Mouse (Mus musculus) hindbrain, embryonic 12.5 days (tissue): Measurements from ENCODE around the gene Txnrd3. TPM values are rescaled to one million over a fixed set of nuclear protein-coding genes. Genes with fewer than 3 reads are reported as not detected.

Source experiments
- ATAC-seq: fragments of 200-750 bp; cut with Nextera tagmentation; 2 replicates; pipeline ENCODE4 v1.8.0; 2017; ENCODE audit warnings: moderate TSS enrichment; ENCODE audit not compliant: low FRiP score
- H3K27ac ChIP-seq: fragments of 300-500 bp; sonication (generic); 2 replicates; pipeline ENCODE4 v1.5.1; 2016; ENCODE audit warnings: mild to moderate bottlenecking
- H3K27me3 ChIP-seq: fragments of 300-500 bp; sonication (generic); 2 replicates; pipeline ENCODE4 v1.6.1; 2016; ENCODE audit warnings: mild to moderate bottlenecking
- H3K36me3 ChIP-seq: fragments of 300-500 bp; sonication (generic); 2 replicates; pipeline ENCODE4 v1.6.1; 2016; ENCODE audit warnings: mild to moderate bottlenecking
- H3K4me1 ChIP-seq: fragments of 300-500 bp; sonication (generic); 2 replicates; pipeline ENCODE4 v1.6.1; 2016
- H3K4me2 ChIP-seq: fragments of 300-500 bp; sonication (generic); replicated peaks from 2 replicates; pipeline ENCODE4 v1.6.1; 2016; ENCODE audit warnings: mild to moderate bottlenecking
- H3K4me3 ChIP-seq: fragments of 300-500 bp; sonication (generic); 2 replicates; pipeline ENCODE4 v1.5.1; 2016; ENCODE audit warnings: mild to moderate bottlenecking
- H3K9ac ChIP-seq: fragments of 300-500 bp; sonication (generic); 2 replicates; pipeline ENCODE4 v1.6.1; 2016; ENCODE audit warnings: mild to moderate bottlenecking, moderate library complexity
- H3K9me3 ChIP-seq: fragments of 300-500 bp; sonication (generic); replicated peaks from 2 replicates; pipeline ENCODE4 v1.6.1; 2016; ENCODE audit warnings: mild to moderate bottlenecking
- WGBS: fragments of 180-500 bp; shearing (Covaris S2); methylation state at CpG from one replicate; pipeline ENCODE4 v1.1.7; 2016; 5-methylcytosine and 5-hydroxymethylcytosine counted together
- polyA plus RNA-seq: library from polyadenylated mRNA; unstranded; fragments of >200 nt; fragmentation: Nextera tagmentation; extraction: Ambion mirVana; gene quantifications from 2 replicates; pipeline ENCODE4 v1.2.1, GENCODE M21; 2016

The Txnrd3 gene
- polyA plus RNA-seq, 1 experiment from 2014 or later = 15.5 TPM

DNA sequence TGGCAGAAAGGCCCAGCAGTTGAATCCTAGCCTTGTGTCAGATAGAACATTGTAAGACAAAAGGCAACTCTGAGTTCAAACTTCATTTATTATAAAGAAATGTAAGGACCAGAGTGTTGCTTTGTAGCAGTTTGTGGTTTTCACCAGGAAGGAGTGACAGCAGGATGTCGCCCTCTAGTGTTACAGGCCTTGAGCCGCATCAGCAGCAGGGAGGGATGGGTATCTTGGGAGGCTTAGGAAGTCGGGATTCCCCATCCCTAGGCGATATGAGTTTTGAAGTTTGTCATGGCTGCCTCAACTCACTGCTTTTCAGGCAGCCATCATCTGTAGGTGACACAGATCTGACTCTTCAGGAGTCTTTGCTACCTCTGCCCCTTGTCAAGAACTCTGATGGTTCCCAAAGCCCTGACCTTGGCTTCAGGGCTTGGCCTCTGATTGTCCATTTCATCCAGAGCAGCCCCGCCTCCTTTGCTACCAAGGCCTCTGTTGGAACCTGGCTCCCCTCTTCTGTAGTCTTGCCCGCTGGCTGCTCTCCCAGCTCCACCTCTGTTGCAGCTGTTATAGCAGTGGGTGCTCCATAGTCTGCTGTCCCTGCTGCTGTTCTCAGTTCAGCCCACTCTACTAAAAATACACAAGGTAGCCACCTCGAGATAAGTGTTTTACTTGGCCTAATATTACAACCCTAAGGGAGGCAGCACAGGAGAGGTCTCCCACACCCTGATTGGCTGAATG, 16.1 kb downstream of the Txnrd3 start:
- no peak overlapping the region for H3K4me3 ChIP-seq
- no peak overlapping the region for H3K9ac ChIP-seq
- no peak overlapping the region for H3K27ac ChIP-seq
- 37% methylated on average over 7 of the region's 7 CpGs for WGBS
- H3K4me1 ChIP-seq = no peaks in the 10 kb centered on the region
- no peaks in the 10 kb centered on the region for H3K27me3 ChIP-seq
- H3K9me3 ChIP-seq = no peaks in the 10 kb centered on the region
- ATAC-seq = no peak
- H3K36me3 ChIP-seq = peaks cover 16% of the 10 kb centered on the region; the same call in 1 of the 2 replicates
- no peak overlapping the region for H3K4me2 ChIP-seq

DNA sequence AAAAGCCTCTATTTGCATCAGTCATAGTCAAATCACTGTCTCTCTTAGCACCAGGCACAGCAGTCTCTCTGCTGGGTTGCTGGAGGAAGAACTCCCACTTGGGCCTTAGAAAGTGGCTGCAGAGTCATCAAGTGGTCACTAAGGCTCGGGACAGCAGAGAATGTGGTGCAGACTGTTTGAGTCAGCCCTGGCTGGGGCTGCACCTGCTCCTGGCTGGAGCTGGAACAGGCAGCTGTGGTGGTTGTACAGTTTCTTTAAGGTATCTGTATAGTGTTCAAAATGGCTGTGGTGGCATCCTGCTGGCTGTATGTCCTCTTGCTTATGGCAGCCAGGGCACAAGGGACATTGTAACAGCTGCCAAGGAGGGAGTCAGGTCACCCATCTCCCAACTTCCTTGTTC, 16.7 kb downstream of the Txnrd3 start:
- no peak overlapping the region for H3K4me2 ChIP-seq
- H3K4me1 ChIP-seq = no peaks in the 10 kb centered on the region
- H3K27me3 ChIP-seq = no peaks in the 10 kb centered on the region
- 69% methylated on average over 1 of the region's 1 CpGs for WGBS
- H3K4me3 ChIP-seq = no peak overlapping the region
- no peak for ATAC-seq
- no peaks in the 10 kb centered on the region for H3K9me3 ChIP-seq
- H3K36me3 ChIP-seq = peaks cover 16% of the 10 kb centered on the region; the same call in 1 of the 2 replicates
- H3K9ac ChIP-seq = no peak overlapping the region
- no peak overlapping the region for H3K27ac ChIP-seq

DNA sequence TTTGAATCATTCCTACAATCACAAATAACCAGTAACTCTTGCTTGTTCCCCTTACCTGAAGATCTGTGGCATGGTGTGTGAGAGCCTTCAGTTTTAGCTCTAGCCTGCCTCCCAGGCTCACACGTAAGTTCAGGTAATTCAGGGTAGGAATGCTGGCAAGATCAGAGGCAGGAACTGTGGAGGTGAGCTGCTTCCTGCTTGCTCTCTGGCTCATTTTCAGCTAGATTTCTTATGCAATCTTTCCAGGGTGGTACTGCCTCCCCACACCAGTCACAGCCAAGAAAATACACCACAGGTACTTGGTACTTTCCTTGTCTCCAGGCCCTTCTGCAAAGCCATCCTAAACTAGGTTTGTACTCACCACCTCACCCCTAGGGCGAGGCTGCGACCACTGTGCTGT, 18.7 kb downstream of the Txnrd3 start:
- Histone ChIP-seq H3K9me3 (no peaks in the 10 kb centered on the region), H3K4me1 (no peaks in the 10 kb centered on the region), H3K4me3 (no peak overlapping the region), H3K9ac (no peak overlapping the region), H3K27ac (no peak overlapping the region), H3K36me3 (peaks cover 9% of the 10 kb centered on the region; the same call in 1 of the 2 replicates), H3K4me2 (no peak overlapping the region), H3K27me3 (no peaks in the 10 kb centered on the region)
- 92% methylated on average over 3 of the region's 3 CpGs for WGBS
- ATAC-seq = no peak

DNA sequence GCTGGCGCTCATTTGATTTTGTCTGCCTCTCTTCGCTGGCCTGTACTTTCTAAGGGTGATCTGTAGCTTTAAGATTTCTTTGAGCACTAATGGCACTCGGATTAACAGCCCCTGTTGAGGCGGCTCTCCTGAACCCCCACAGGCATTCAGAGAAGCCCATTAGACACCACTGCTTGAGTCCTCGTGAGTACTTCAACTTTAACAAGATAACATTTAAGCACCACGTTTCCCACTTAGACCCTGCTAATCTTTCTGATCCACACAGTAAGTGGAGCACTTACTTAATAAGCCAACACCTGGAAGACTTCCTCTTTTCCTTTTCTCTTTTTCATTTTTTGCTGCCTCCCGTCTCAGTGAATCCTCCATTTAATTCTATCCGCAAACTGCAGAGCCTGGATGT, 21.4 kb downstream of the Txnrd3 start:
- 69% methylated on average over 8 of the region's 8 CpGs for WGBS
- Histone ChIP-seq H3K4me1 (no peaks in the 10 kb centered on the region), H3K4me3 (no peak overlapping the region), H3K27ac (no peak overlapping the region), H3K4me2 (no peak overlapping the region), H3K9me3 (no peaks in the 10 kb centered on the region), H3K36me3 (peaks cover 9% of the 10 kb centered on the region; the same call in 1 of the 2 replicates), H3K27me3 (no peaks in the 10 kb centered on the region), H3K9ac (no peak overlapping the region)
- no peak for ATAC-seq

DNA sequence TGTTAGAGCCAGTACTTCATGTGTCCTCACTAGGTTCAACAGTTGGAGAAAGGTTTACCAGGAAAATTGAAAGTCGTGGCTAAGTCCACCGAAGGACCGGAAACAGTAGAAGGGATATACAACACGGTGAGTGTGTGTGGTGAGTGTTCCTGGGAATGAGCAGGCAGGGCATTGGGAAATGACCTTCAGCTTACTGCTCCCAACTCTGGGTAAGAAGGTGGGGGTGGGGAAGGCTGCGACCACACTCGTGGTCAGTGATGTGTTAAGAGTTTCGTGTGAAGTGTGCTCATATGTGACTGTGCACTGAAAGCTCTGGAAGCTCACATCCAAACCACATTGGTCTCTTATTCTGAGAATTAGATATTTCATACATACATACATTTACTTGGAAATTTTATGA, 21.9 kb downstream of the Txnrd3 start:
- no peaks in the 10 kb centered on the region for H3K9me3 ChIP-seq
- ATAC-seq = no peak
- no peaks in the 10 kb centered on the region for H3K4me1 ChIP-seq
- H3K36me3 ChIP-seq = peaks cover 9% of the 10 kb centered on the region; the same call in 1 of the 2 replicates
- no peak overlapping the region for H3K4me3 ChIP-seq
- H3K27me3 ChIP-seq = no peaks in the 10 kb centered on the region
- no peak overlapping the region for H3K4me2 ChIP-seq
- WGBS = 78% methylated on average over 7 of the region's 7 CpGs
- no peak overlapping the region for H3K9ac ChIP-seq
- H3K27ac ChIP-seq = no peak overlapping the region

DNA sequence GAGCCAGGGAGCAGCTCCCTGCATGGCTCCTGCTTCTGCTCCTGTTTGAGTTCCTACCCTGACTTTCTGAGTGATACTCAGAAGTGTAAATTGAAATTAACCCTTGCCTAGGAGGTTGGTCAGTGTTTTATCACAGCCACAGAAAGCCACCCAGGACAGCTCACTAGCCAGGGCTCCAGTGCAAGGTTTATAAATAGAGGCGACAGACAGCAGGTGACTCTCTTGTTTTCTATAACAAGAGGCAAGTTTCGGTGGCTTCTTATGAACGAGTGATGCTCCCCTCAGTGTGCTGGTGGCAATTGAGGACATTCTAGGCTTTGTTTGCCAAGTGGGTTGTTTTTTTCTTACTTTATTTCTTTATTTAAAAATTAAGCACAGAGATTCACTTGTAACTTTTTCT, 23.2 kb downstream of the Txnrd3 start:
- no peak for ATAC-seq
- Histone ChIP-seq H3K9ac (no peak overlapping the region), H3K9me3 (no peaks in the 10 kb centered on the region), H3K27me3 (no peaks in the 10 kb centered on the region), H3K27ac (no peak overlapping the region), H3K36me3 (peaks cover 9% of the 10 kb centered on the region; the same call in 1 of the 2 replicates), H3K4me3 (no peak overlapping the region), H3K4me1 (no peaks in the 10 kb centered on the region), H3K4me2 (no peak overlapping the region)
- WGBS = 92% methylated on average over 3 of the region's 3 CpGs

DNA sequence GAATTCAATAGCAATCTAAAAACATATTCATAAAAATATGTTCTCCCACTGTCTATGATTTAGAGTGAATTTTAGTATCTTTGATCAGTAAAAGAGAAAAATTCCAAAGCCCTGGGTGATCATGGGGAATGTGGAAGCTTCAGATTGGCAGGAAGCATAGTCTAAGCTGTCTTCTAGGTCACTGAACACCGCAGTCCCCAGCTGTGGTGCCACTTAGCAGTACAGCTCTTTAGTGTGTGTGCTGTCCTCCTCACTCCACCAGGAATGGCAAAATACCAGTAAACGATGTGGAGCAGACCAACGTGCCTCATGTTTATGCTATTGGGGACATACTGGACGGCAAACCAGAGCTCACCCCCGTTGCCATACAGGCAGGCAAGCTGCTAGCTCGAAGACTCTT, 25.8 kb downstream of the Txnrd3 start:
- 87% methylated on average over 6 of the region's 6 CpGs for WGBS
- H3K27ac ChIP-seq = no peak overlapping the region
- H3K4me3 ChIP-seq = no peak overlapping the region
- no peak for ATAC-seq
- no peak overlapping the region for H3K9ac ChIP-seq
- no peaks in the 10 kb centered on the region for H3K4me1 ChIP-seq
- H3K9me3 ChIP-seq = no peaks in the 10 kb centered on the region
- no peaks in the 10 kb centered on the region for H3K27me3 ChIP-seq
- peaks cover 17% of the 10 kb centered on the region for H3K36me3 ChIP-seq
- H3K4me2 ChIP-seq = no peak overlapping the region

DNA sequence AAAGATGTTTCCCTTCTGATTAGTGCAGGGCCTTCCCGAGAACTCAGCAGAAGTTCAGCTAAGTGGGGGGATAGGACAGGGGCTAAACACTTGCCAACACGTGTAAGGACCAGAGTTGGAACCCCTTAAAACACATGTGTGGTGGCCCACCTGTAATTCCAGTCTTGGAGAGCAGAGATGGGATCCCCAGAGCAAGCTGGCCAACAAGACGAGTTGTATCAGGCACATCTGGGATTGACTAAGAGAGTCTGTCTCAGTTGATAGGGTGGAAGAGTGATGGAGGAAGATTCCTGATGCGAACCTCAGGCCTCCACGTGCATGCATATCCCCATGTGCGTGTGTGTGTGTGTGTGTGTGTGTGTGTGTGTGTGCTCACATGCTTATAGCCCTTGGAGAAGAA, 27.6 kb downstream of the Txnrd3 start:
- Histone ChIP-seq H3K9me3 (no peaks in the 10 kb centered on the region), H3K4me1 (no peaks in the 10 kb centered on the region), H3K27ac (no peak overlapping the region), H3K9ac (no peak overlapping the region), H3K27me3 (no peaks in the 10 kb centered on the region), H3K4me2 (no peak overlapping the region), H3K4me3 (no peak overlapping the region), H3K36me3 (peaks cover 32% of the 10 kb centered on the region)
- WGBS = 77% methylated on average over 6 of the region's 6 CpGs
- no peak for ATAC-seq

DNA sequence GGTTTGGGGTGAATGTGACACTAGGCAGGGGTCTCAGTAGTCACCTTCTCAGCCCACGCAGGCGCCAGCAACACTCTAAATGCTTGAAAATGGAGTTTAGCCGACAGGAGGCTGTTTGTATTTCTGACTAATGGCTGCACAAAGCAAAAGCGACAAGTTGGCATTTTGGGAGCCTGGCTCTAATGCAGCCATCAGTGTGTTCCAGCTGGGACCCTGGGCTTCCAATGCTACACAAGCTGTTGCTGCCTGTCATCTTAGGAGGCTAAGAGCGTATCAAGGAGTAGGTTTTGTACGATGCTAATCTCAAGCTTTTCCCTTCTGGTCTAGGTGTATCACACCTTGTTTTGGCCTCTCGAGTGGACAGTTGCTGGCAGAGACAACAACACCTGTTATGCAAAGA, 28.9 kb downstream of the Txnrd3 start:
- Histone ChIP-seq H3K9me3 (no peaks in the 10 kb centered on the region), H3K9ac (no peak overlapping the region), H3K4me3 (no peak overlapping the region), H3K27ac (no peak overlapping the region), H3K4me2 (no peak overlapping the region), H3K4me1 (no peaks in the 10 kb centered on the region), H3K27me3 (no peaks in the 10 kb centered on the region), H3K36me3 (peaks cover 32% of the 10 kb centered on the region)
- 84% methylated on average over 7 of the region's 7 CpGs for WGBS
- ATAC-seq = no peak

DNA sequence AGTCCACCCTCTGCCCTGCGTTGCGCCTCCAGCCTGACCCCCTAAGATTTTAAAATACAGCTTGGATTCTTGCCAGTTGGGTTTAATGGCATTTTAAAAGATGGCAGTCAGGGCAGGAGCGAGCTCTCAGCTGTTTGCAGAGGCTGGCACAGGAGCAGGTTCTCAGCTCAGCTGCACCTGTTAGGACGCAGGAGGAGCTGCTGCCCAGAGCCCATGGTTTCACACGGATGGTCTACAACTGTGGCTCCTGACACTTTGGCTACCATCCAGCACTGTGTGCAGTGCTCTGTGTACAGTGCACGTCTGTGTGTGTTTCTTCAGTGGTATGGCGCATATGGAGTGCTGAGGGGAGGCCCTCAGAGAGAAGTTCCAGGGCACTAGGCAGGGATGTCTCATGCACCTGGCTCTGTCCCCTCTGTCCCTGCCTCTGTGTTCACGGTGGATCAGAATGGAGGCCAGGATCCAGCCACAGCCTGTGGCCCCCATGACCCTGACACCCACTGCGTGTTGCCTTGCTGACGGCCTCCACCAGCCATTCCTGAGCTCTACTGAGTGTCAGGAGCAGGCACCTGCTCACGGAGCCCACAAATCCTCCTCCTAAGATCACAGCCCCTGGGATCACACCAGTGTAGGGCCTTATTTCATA, 29.5 kb downstream of the Txnrd3 start:
- Histone ChIP-seq H3K4me1 (no peaks in the 10 kb centered on the region), H3K4me3 (no peak overlapping the region), H3K9ac (no peak overlapping the region), H3K9me3 (no peaks in the 10 kb centered on the region), H3K36me3 (peaks cover 32% of the 10 kb centered on the region), H3K27ac (no peak overlapping the region), H3K27me3 (no peaks in the 10 kb centered on the region), H3K4me2 (no peak overlapping the region)
- 90% methylated on average over 11 of the region's 11 CpGs for WGBS
- no peak for ATAC-seq

DNA sequence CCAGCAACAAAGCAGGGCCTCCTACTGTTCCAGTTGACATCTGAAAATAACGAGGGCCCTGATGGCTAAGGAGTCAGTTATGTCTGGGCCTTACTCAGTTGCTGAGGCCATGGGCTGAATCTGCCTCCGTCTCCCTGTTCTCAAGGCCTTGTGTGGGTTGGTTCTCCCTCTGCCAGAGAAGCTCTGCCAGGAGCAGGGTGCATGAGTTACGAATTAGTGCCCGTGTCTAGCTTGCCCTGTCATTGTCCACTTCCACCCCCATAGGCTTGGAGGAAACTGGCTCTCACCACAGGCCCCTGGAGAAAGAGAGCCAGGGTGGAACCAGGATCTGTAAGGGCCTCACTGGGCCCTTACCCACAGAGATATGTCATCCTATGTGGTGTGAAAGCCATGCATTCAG, 34.7 kb downstream of the Txnrd3 start:
- H3K9me3 ChIP-seq = no peaks in the 10 kb centered on the region
- 77% methylated on average over 4 of the region's 4 CpGs for WGBS
- H3K4me2 ChIP-seq = no peak overlapping the region
- no peak overlapping the region for H3K4me3 ChIP-seq
- no peak for ATAC-seq
- no peak overlapping the region for H3K9ac ChIP-seq
- no peaks in the 10 kb centered on the region for H3K4me1 ChIP-seq
- H3K27me3 ChIP-seq = no peaks in the 10 kb centered on the region
- H3K36me3 ChIP-seq = peaks cover 24% of the 10 kb centered on the region
- no peak overlapping the region for H3K27ac ChIP-seq

DNA sequence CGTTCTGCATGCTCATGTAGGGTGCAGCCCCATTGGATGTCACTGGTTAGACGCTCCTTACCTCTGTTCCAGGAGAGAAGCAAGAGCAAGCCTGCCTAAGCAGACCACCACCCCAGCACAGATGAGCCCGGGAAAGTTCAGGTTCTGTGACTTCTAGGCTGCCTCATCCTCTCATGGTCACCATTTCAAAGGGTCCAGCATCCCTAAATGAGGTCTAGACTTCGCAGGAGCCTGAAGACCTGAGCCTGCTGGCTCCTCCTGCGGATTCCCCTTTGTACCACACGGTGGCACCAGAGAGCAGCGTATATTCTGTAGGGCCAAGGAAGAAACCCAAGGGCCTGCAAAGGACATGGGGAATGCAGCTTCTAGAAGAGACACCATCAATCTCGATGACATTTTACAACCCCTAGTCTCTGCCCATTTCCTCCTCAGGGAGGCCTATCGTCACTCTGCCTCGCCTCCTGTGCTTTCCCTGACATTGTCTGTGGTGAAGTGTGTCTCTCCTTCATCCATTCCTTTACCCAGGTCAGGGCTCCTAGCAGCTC, 35.6 kb downstream of the Txnrd3 start:
- no peaks in the 10 kb centered on the region for H3K9me3 ChIP-seq
- peak; percentile 67 for ATAC-seq
- H3K9ac ChIP-seq = no peak overlapping the region
- H3K27me3 ChIP-seq = no peaks in the 10 kb centered on the region
- no peak overlapping the region for H3K4me2 ChIP-seq
- H3K4me3 ChIP-seq = no peak overlapping the region
- H3K27ac ChIP-seq = no peak overlapping the region
- 19% methylated on average over 10 of the region's 10 CpGs for WGBS
- no peaks in the 10 kb centered on the region for H3K4me1 ChIP-seq
- peaks cover 17% of the 10 kb centered on the region for H3K36me3 ChIP-seq

DNA sequence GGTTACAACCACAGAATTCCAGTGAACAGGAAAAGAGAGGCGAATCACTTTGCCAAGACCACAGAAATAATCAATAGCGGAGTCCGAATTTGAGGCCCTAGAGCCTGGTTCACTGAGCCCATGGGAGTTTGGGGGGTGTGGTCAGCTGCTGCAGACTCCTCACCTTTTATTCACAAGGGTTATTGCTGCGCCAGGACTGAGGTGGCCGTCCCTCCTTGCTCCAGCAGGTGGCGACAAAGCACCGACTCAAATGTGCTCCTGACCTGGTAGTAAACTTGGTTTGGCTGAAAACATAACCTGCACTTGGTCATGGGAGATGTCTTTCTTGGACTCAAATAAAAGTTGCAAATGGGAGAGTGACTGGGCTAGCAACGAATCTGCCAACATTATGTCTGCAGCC, 36.4 kb downstream of the Txnrd3 start:
- no peak overlapping the region for H3K4me3 ChIP-seq
- peaks cover 9% of the 10 kb centered on the region for H3K36me3 ChIP-seq
- no peaks in the 10 kb centered on the region for H3K9me3 ChIP-seq
- H3K4me2 ChIP-seq = no peak overlapping the region
- no peaks in the 10 kb centered on the region for H3K4me1 ChIP-seq
- H3K9ac ChIP-seq = no peak overlapping the region
- 6% methylated on average over 8 of the region's 8 CpGs for WGBS
- no peaks in the 10 kb centered on the region for H3K27me3 ChIP-seq
- peak; percentile 57 for ATAC-seq
- H3K27ac ChIP-seq = no peak overlapping the region
